Mouse (Mus musculus): ENCODE measurements around the gene Gpr179.

The Gpr179 gene

GRCm38 (mm10) chr11:97355247-97355646, 3.4 kb upstream of the Gpr179 start:
- DNase-seq (ENCODE audit: low read depth, low spot score): no peak

- no peak for DNase-seq (ENCODE audit: low read depth, low spot score)
These were observed 2.8 kb upstream of the Gpr179 start for GRCm38 (mm10) chr11:97354646-97355045.

- no peak for DNase-seq (ENCODE audit: low read depth, low spot score)
These were observed 1.2 kb upstream of the Gpr179 start for GRCm38 (mm10) chr11:97352935-97353597.

GRCm38 (mm10) chr11:97350035-97350434, 1.8 kb downstream of the Gpr179 start:
- DNase-seq (ENCODE audit: low read depth, low spot score): no peak

GRCm38 (mm10) chr11:97347291-97347690, 4.6 kb downstream of the Gpr179 start:
- DNase-seq (ENCODE audit: low read depth, low spot score): no peak

- DNase-seq (ENCODE audit: low read depth, low spot score): no peak
These were observed 5.5 kb downstream of the Gpr179 start for GRCm38 (mm10) chr11:97346383-97346782.

GRCm38 (mm10) chr11:97345446-97345845, 6.4 kb downstream of the Gpr179 start:
- no peak for DNase-seq (ENCODE audit: low read depth, low spot score)

- no peak for DNase-seq (ENCODE audit: low read depth, low spot score)
These were observed 8.3 kb downstream of the Gpr179 start for GRCm38 (mm10) chr11:97343619-97344018.

GRCm38 (mm10) chr11:97343175-97343574, 8.7 kb downstream of the Gpr179 start:
- no peak for DNase-seq (ENCODE audit: low read depth, low spot score)

- no peak for DNase-seq (ENCODE audit: low read depth, low spot score)
These were observed 12.9 kb downstream of the Gpr179 start for GRCm38 (mm10) chr11:97338977-97339315.

- no peak for DNase-seq (ENCODE audit: low read depth, low spot score)
These were observed 13.4 kb downstream of the Gpr179 start for GRCm38 (mm10) chr11:97338302-97338976.

GRCm38 (mm10) chr11:97337363-97337762, 14.5 kb downstream of the Gpr179 start:
- no peak for DNase-seq (ENCODE audit: low read depth, low spot score)

GRCm38 (mm10) chr11:97336751-97337345, 15.0 kb downstream of the Gpr179 start:
- no peak for DNase-seq (ENCODE audit: low read depth, low spot score)

GRCm38 (mm10) chr11:97336238-97336637, 15.6 kb downstream of the Gpr179 start:
- DNase-seq (ENCODE audit: low read depth, low spot score): no peak

- no peak for DNase-seq (ENCODE audit: low read depth, low spot score)
These were observed 17.5 kb downstream of the Gpr179 start for GRCm38 (mm10) chr11:97334400-97334799.

- no peak for DNase-seq (ENCODE audit: low read depth, low spot score)
These were observed 18.0 kb downstream of the Gpr179 start for GRCm38 (mm10) chr11:97333896-97334295.

GRCm38 (mm10) chr11:97333044-97333443, 18.8 kb downstream of the Gpr179 start:
- no peak for DNase-seq (ENCODE audit: low read depth, low spot score)

- DNase-seq (ENCODE audit: low read depth, low spot score): no peak
These were observed 20.4 kb downstream of the Gpr179 start for GRCm38 (mm10) chr11:97331231-97332190.

GRCm38 (mm10) chr11:97330315-97330714, 21.6 kb downstream of the Gpr179 start:
- no peak for DNase-seq (ENCODE audit: low read depth, low spot score)

GRCm38 (mm10) chr11:97328148-97328547, 23.7 kb downstream of the Gpr179 start:
- no peak for DNase-seq (ENCODE audit: low read depth, low spot score)

GRCm38 (mm10) chr11:97325224-97325623, 26.7 kb downstream of the Gpr179 start:
- no peak for DNase-seq (ENCODE audit: low read depth, low spot score)
